Mouse (Mus musculus) embryonic facial prominence, embryonic 15.5 days (tissue): ENCODE data around the gene Prm1. TPM values are rescaled to one million over a fixed set of nuclear protein-coding genes. Genes with fewer than 3 reads are reported as not detected.

ENCODE experiments used
- ATAC-seq: fragments of 200-750 bp; cut with Nextera tagmentation; 2 replicates; pipeline ENCODE4 v1.8.0; 2017; ENCODE audit warnings: low read depth, moderate TSS enrichment; ENCODE audit not compliant: insufficient number of reproducible peaks, low FRiP score, low TSS enrichment
- H3K27ac ChIP-seq: fragments of 300-500 bp; sonication (generic); replicated peaks from 2 replicates; pipeline ENCODE4 v1.5.1; 2015; ENCODE audit warnings: mild to moderate bottlenecking, inconsistent platforms
- H3K27me3 ChIP-seq: fragments of 300-500 bp; sonication (generic); 2 replicates; pipeline ENCODE4 v1.6.1; 2015; ENCODE audit warnings: inconsistent platforms
- H3K36me3 ChIP-seq: fragments of 300-500 bp; sonication (generic); 2 replicates; pipeline ENCODE4 v1.6.1; 2015; ENCODE audit warnings: mild to moderate bottlenecking, inconsistent platforms
- H3K4me1 ChIP-seq: fragments of 300-500 bp; sonication (generic); 2 replicates; pipeline ENCODE4 v1.6.1; 2015; ENCODE audit warnings: inconsistent platforms
- H3K4me2 ChIP-seq: fragments of 300-500 bp; sonication (generic); replicated peaks from 2 replicates; pipeline ENCODE4 v1.6.1; 2015; ENCODE audit warnings: mild to moderate bottlenecking, inconsistent platforms
- H3K4me3 ChIP-seq: fragments of 300-500 bp; sonication (generic); replicated peaks from 2 replicates; pipeline ENCODE4 v1.5.1; 2015; ENCODE audit warnings: mild to moderate bottlenecking, inconsistent platforms
- H3K9ac ChIP-seq: fragments of 300-500 bp; sonication (generic); 2 replicates; pipeline ENCODE4 v1.6.1; 2015; ENCODE audit warnings: inconsistent platforms
- H3K9me3 ChIP-seq: fragments of 300-500 bp; sonication (generic); replicated peaks from 2 replicates; pipeline ENCODE4 v1.6.1; 2016; ENCODE audit warnings: inconsistent platforms
- WGBS: fragments of 180-500 bp; shearing (Covaris S2); methylation state at CpG from one replicate; pipeline ENCODE4 v1.1.7; 2015; 5-methylcytosine and 5-hydroxymethylcytosine counted together
- polyA plus RNA-seq: library from polyadenylated mRNA; unstranded; fragments of >200 nt; fragmentation: Nextera tagmentation; extraction: Ambion mirVana; gene quantifications from 2 replicates; pipeline ENCODE4 v1.2.1, GENCODE M21; 2015

The Prm1 gene
- polyA plus RNA-seq, 1 experiment from 2014 or later: not detected

DNA sequence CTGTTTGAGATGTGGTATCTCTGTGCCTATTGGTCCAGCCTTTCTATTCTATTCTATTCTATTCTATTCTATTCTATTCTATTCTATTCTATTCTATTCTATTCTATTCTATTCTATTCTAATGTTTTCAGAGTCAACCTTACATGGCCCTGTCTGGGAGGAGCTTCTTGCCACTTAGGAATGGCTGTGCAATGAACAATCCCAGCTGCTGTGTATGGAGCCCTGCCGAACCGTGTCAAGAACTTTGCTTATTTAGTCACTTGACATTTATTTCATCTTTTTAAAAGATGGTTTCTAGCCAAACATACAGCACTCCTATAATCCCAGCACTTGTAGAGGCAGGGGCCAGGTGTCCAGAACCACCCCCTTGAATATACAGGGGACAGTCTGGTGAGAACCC, 41.3 kb downstream of the Prm1 start:
- H3K9ac ChIP-seq: no peak overlapping the region
- 57% methylated on average over 2 of the region's 2 CpGs for WGBS
- H3K4me3 ChIP-seq: no peak overlapping the region
- H3K36me3 ChIP-seq: no peaks in the 10 kb centered on the region
- H3K27ac ChIP-seq: no peak overlapping the region
- ATAC-seq: no peak
- no peaks in the 10 kb centered on the region for H3K27me3 ChIP-seq
- H3K4me1 ChIP-seq: peaks cover 9% of the 10 kb centered on the region; the same call in 1 of the 2 replicates
- no peak overlapping the region for H3K4me2 ChIP-seq
- H3K9me3 ChIP-seq: no peaks in the 10 kb centered on the region

DNA sequence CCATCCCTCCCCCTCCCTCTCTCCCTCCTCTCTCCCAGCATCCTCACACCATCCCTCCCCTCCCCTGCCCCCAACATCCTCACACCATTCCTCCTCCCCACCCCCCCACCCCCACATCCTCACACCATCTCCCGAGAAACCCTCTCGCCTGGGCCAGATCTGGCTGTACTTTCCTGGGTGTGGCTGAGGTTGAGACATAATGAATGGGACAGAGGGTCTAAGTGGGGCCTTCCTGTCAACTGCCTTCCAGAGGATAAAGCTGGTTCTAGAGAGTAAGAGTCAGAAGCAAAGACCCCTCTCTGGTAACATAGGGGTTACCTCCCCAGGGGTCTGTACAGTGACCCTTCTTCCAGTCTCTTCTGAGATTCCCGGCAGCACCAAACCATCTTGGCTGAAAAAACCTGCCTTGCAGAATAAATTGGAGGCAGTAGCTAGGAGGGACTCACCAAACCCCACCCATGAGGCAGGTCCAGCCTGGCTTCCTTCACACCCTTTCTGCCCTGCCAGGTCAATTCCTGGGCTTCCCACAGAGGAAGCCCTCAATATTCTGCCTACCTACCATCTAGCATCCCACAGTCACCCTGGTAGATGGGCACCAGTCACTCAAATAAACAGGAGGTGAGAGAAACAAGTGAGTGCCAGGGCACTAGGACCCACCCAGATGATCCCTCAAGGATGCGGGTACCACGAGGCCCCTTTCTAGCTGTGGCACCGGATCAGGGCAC, 41.9 kb downstream of the Prm1 start:
- no peaks in the 10 kb centered on the region for H3K27me3 ChIP-seq
- ATAC-seq: no peak
- H3K27ac ChIP-seq: no peak overlapping the region
- 57% methylated on average over 6 of the region's 6 CpGs for WGBS
- H3K4me3 ChIP-seq: no peak overlapping the region
- H3K4me2 ChIP-seq: no peak overlapping the region
- H3K9me3 ChIP-seq: no peaks in the 10 kb centered on the region
- H3K9ac ChIP-seq: no peak overlapping the region
- H3K36me3 ChIP-seq: no peaks in the 10 kb centered on the region
- H3K4me1 ChIP-seq: 0 out of 2 replicates have a peak, but pooled peaks cover 4% of the 10 kb centered on the region

DNA sequence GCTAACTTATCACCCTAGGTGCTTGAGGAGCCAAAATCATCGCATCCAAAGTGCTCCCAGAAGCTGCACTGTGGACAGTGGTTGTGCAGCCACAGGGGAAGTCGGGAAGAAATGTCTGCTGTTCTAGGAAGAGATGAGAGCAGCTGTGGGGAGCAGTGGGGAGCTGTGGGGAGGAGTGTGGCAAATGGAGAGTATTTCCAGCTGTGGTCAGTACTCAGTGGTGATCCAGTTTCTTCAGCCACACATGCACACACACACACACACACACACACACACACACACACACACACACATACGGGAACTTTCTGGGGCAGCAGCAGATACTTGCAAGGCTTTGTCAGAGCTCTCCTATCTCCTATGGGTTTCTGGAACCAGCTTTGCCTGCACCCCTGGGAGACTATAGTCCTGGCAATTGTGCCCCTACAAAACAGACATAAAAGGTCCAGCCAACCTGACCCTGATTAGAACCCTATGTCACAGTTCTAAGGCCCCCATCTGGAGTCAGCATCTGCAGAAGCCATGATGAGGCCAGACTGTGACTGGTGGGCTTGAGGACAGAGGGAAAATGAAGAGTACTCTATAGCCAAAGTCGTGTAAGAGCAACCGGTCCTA, 43.0 kb downstream of the Prm1 start:
- WGBS: 66% methylated on average over 5 of the region's 5 CpGs
- Histone ChIP-seq H3K4me1 (0 out of 2 replicates have a peak, but pooled peaks cover 2% of the 10 kb centered on the region), H3K9me3 (no peaks in the 10 kb centered on the region), H3K27ac (no peak overlapping the region), H3K4me3 (no peak overlapping the region), H3K27me3 (no peaks in the 10 kb centered on the region), H3K9ac (no peak overlapping the region), H3K36me3 (no peaks in the 10 kb centered on the region), H3K4me2 (no peak overlapping the region)
- ATAC-seq: no peak

DNA sequence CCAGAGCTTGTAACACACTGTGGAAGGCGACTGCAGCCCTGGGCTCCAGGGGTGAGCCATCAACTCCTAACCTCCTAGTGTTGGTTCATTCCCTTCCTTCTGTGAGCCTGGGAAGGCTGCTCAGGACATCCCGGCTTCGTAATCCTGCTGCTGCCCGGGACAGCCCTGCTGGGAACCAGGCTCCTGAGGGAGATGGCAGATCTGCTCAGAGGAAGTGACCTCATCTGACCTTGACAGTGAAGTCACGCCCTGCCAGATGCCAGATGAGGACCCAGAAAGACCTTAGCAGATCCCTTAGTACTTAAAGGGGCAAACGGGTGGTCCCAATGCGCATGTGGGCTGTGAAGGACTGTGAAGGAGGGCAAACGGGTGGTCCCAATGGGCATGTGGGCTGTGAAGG, 44.5 kb downstream of the Prm1 start:
- no peak overlapping the region for H3K9ac ChIP-seq

DNA sequence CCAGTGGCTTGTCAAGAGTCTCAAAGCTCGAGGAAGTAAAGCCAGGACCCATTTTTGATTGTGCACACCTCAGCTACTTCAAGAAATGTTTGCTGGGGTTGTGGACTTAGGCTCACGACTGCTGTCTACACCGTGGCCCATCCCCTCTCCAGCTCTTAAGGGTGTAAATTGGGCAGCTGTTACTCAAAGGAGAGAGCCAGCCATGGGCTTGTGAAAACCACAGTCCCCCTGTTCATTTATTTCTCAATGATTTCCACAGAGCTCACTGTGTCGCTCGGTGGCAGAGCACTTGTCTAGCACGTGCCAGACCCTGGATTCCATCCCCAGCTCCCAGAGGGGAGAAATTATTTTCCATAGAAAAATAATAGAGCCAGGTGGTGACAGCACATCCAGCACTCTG, 49.5 kb downstream of the Prm1 start:
- Histone ChIP-seq H3K9ac (no peak overlapping the region), H3K4me3 (no peak overlapping the region), H3K4me1 (no peaks in the 10 kb centered on the region), H3K27ac (no peak overlapping the region), H3K36me3 (no peaks in the 10 kb centered on the region), H3K4me2 (no peak overlapping the region), H3K27me3 (no peaks in the 10 kb centered on the region), H3K9me3 (no peaks in the 10 kb centered on the region)
- ATAC-seq: no peak
- WGBS: 62% methylated on average over 6 of the region's 6 CpGs

More for the DNA sequence above, 44.5 kb downstream of the Prm1 start:
- Histone ChIP-seq H3K27me3 (no peaks in the 10 kb centered on the region), H3K36me3 (no peaks in the 10 kb centered on the region), H3K9me3 (no peaks in the 10 kb centered on the region), H3K4me2 (no peak overlapping the region), H3K27ac (no peak overlapping the region), H3K4me1 (0 out of 2 replicates have a peak, but pooled peaks cover 2% of the 10 kb centered on the region), H3K4me3 (no peak overlapping the region)
- 57% methylated on average over 8 of the region's 8 CpGs for WGBS
- ATAC-seq: no peak

DNA sequence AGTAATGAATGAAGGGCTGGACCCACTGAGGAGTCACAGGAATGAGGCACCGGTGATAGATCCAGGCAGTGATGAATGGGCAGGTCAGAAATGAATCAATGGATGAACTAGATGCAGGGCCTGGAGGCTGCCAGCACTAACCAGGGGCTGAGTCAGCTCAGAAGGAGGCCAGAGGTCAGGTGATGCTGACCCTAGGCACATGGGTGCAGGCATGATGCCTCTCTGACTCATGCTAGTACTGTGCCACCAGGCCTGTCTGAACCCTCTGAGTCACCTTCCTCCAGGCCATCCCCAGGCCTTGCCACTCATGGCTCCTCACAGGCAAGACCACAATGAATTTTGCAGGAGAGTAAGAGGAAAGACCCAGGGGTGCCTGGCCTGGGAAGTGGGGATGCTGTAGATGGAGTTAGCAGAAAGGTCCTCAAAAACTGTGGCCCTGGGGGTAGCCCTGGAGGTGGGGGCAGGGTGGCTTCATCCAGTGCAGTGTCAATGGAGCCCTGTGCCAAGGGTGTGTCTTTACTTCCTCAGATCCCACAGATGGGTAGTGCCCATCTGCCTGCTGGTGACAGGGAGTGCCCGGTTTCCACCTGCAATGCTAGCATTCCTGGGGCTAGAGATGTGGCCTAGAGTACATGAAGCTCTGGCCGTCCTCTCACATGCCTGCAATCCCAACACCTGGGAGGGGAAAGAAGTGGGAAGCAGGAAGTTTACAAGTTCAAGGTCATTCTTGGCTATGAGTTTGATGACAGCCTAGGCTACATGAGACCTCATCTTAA, 50.9 kb downstream of the Prm1 start:
- 76% methylated on average over 3 of the region's 3 CpGs for WGBS
- 0 out of 2 replicates have a peak, but pooled peaks have one; percentile 31 for ATAC-seq
- Histone ChIP-seq H3K27ac (no peak overlapping the region), H3K36me3 (no peaks in the 10 kb centered on the region), H3K9ac (no peak overlapping the region), H3K27me3 (no peaks in the 10 kb centered on the region), H3K9me3 (no peaks in the 10 kb centered on the region), H3K4me3 (no peak overlapping the region), H3K4me2 (no peak overlapping the region), H3K4me1 (no peaks in the 10 kb centered on the region)

DNA sequence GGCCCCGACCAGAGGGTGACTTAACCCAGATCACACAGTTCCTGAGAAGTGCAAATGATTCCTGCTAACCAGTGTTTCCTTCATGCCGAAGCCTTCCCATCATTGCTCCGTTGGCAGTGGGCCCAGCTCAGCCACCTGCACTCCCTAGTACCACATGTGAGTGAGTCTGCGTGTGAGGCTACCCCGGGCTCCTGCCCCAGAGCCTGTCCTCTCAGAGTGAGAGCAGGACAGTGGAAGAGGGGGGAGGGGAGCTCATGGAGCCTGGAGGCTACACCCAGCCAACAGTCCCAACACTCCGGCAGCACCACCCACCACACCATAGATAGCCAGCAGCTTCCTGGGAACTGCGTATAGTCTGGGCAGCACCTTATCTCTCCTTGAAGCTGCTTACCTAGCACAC, 55.8 kb downstream of the Prm1 start:
- WGBS: 34% methylated on average over 7 of the region's 7 CpGs
- ATAC-seq: peak; percentile 49; the same call in 1 of the 2 replicates
- Histone ChIP-seq H3K4me1 (0 out of 2 replicates have a peak, but pooled peaks cover 15% of the 10 kb centered on the region), H3K4me2 (no peak overlapping the region), H3K4me3 (no peak overlapping the region), H3K9ac (no peak overlapping the region), H3K27ac (no peak overlapping the region), H3K9me3 (no peaks in the 10 kb centered on the region), H3K36me3 (no peaks in the 10 kb centered on the region), H3K27me3 (no peaks in the 10 kb centered on the region)

DNA sequence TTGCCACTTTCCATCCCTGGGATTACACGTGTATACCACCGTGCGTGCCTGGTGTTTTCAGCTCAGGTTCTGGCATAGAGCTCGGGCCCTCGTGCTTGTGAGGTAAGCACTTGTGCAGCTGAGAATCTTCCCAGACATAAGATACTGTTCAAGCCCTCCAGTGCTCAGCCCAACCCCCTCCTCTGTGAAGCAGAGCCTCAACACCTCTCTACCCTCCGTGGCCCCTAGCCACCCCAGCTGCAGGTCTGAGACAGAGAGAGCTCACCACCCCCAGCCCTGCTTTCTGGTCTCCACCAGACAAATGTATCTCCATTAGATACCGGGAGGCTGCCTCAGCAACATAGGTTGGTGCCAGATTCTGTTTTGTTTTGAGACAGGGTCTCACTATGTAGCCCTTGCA, 56.4 kb downstream of the Prm1 start:
- Histone ChIP-seq H3K4me1 (0 out of 2 replicates have a peak, but pooled peaks cover 19% of the 10 kb centered on the region), H3K9ac (no peak overlapping the region), H3K4me3 (no peak overlapping the region), H3K9me3 (no peaks in the 10 kb centered on the region), H3K27ac (no peak overlapping the region), H3K36me3 (no peaks in the 10 kb centered on the region), H3K4me2 (no peak overlapping the region), H3K27me3 (no peaks in the 10 kb centered on the region)
- 55% methylated on average over 7 of the region's 7 CpGs for whole genome bisulfite sequencing
- no peak for ATAC-seq

Other genes with a start within 250 kb of the Prm1 start
- gene Socs1, start 20.3 kb downstream of the Prm1 start, polyA plus RNA-seq: 15.3 and 15.4 TPM in 2 replicates
- gene Tnp2, start 17.2 kb downstream of the Prm1 start, polyA plus RNA-seq: not detected in 2 replicates
- not detected in 2 replicates for gene Prm3, start 14.9 kb downstream of the Prm1 start, polyA plus RNA-seq
- not detected in 2 replicates for gene Prm2, start 9.7 kb downstream of the Prm1 start, polyA plus RNA-seq
- not detected in 2 replicates for gene Gm11172, start 7.1 kb upstream of the Prm1 start, polyA plus RNA-seq
- gene Rmi2, start 29.2 kb upstream of the Prm1 start, polyA plus RNA-seq: 3.0 and 3.3 TPM in 2 replicates